Mouse (Mus musculus): ENCODE measurements around the gene Slc39a7.
"Not testable (repeated sequence)": the region's sequence is repeated elsewhere in the genome, so short reads cannot be mapped to it uniquely, and the experiment has no call there.

Slc39a7 gene

DNA sequence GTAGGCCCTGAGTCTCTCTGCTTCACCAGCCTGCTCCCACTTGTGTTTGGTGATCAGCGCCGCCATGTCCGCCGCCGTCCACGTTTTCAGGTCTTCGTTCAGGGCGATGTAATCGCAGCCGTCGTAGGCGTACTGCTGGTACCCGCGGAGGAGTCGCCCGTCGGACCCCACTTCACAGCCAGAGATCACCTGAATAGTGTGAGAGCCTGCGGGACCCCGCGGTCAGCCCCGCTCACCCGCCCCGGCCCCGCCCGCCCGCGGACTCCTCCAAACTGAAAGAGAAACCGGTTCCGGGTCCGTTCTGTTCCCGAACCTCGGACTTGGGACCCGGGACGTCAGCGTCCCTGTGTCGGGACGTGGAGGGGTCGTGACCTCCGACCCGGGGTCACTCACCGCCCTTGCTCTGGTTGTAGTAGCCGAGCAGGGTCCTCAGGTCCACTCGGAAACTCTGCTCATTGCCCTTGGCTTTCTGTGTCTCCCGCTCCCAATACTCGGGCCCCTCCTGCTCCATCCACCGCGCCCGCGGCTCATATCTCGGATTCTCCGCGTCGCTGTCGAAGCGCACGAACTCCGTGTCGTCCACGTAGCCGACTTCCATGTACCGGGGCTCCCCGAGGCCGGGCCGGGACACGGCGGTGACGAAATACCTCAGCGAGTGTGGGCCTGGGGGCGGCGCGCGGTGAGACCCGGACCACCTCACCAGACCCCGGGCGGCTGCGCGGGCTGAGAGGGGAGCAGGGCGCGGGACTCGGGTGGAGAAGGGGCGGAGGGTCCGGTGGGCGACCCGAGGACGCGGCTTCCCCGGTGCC lies 31.9 kb downstream of the Slc39a7 start:
- DNase-seq (ENCODE audit: low read depth, low spot score), result no peak

DNA sequence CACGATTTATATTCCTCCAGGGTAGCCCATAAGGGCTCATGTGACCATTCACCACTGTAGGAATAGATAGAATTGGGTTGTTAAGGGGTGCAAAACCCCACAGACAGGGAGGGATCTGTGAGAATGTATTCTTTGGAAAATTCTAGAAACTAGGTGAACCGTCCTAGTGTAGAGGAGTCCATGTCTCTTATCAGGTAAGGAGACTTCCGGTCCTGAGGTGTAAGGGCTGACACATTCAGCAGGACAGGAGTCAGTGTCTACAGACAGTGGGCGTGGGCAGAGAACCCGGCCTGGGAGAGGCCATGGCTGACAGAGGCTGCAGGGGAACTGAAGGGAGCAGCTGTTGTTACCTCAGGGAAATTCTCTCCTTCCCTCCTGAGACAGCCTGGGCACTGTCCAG lies 32.8 kb downstream of the Slc39a7 start:
- DNase-seq (ENCODE audit: low read depth, low spot score), result not testable (repeated sequence)

DNA sequence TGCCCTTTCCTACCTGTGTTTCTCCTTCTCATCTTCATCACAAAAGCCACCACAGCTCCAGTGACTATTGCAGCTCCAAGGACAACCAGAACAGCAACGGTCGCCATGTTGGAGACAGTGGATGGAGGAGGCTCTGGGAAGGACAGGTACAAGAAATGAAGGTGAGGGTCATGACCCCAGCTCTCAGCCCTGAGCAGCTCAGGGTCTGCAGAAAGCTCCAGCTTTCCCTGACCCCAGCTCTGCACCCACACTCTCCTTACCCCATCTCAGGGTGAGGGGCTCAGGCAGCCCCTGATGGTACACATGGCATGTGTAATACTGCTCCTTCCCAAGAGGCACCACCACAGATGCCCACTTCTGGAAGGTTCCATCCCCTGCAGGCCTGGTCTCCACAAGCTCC lies 34.5 kb downstream of the Slc39a7 start:
- not testable (repeated sequence) for DNase-seq (ENCODE audit: low read depth, low spot score)

DNA sequence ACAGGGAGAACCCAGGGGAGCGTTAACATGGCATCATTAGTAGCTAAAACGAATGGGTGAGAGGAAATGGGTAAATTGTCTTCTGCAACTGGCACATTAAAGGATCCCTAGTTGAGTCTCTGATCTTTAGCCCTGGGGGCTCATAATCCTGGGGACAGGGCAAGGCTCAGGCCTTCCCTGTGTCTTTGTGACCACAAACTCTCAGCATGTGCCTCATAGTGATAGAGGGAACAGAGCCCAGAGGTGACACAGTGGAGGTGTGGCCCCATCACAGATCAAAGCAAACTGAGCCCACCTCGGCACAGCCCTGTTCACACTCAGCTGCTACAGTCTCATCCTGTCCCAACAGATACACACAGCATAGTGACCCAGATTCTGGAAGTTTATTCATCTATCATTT lies 35.8 kb downstream of the Slc39a7 start:
- no peak for DNase-seq (ENCODE audit: low read depth, low spot score)

DNA sequence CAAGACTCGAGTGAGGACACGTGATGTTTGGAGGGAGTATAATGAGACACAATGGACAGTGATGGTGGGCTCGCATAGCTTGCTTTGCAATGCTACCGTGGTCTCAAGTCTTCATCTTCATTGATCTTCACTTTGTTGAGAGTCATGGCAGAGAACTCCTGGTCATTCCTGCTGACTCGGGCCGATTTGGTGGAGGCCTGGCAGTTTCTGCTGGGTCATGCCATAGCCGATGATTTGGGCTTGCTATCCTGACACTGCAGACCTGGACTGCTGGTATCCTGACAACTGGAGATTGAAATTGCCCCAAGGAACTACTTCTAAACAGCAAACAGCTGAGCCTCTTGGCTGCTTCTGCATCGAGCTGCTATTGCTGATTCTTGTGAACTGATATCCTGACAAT lies 36.5 kb downstream of the Slc39a7 start:
- DNase-seq (ENCODE audit: low read depth, low spot score), result no peak

DNA sequence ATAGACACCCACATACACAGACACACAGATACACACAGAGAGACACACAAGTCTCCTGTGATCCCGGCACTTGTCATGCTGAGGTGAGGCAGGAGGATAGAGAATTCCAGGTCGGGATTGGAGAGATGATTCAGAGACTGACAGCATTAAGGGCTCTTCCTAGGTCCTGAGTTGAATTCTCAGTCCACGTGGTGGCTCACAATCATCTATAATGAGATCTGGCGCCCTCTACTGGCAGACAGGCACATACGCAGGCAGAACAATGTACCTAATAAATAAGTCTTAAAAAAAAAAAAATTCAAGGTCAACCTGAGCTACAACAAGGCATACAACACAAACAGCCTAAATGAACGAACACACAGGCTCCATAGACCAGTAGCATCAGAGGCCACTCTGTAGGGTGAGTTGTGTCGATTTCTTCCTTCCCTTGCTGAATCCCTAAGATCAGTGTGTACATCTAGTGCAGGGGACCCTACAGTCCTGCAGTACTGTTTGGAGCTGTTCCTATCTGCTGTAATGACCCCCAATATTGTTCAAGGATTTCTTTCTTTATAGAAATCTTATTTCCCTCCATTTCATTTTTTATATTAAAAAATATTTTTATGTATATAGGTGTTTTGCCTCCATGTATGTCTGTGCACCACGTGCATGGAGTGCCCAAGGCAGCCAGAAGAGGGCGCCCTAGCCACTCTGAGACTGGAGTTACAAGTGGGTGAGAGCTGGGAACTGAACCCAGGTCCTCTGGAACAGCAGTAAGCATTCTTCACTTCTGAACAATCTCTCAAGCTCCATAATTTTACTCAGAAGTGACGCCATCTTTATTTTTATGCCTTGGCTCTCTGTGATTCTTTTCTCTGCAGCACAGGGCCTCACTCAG lies 39.5 kb downstream of the Slc39a7 start:
- DNase-seq (ENCODE audit: low read depth, low spot score), result peak; percentile 93

DNA sequence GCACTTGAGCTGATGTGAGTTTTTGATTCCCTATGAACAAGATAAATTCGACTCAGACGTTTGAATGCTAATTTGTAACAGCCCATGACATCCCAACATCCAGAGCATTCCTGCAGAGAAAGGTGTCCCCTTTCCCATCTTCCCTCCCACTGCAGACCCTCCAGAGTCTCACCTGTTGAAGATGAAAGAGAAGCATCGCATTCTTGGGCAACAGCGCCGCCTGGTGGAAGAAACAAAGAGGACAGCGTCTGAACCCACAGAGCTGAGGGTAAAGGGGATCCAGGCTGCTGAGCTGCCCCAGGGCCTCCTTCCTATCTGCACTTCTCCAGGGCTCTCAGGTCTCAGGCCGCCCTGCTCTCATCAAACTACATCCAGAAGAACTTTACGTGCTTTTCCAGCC lies 49.3 kb downstream of the Slc39a7 start:
- not testable (repeated sequence) for DNase-seq (ENCODE audit: low read depth, low spot score)

DNA sequence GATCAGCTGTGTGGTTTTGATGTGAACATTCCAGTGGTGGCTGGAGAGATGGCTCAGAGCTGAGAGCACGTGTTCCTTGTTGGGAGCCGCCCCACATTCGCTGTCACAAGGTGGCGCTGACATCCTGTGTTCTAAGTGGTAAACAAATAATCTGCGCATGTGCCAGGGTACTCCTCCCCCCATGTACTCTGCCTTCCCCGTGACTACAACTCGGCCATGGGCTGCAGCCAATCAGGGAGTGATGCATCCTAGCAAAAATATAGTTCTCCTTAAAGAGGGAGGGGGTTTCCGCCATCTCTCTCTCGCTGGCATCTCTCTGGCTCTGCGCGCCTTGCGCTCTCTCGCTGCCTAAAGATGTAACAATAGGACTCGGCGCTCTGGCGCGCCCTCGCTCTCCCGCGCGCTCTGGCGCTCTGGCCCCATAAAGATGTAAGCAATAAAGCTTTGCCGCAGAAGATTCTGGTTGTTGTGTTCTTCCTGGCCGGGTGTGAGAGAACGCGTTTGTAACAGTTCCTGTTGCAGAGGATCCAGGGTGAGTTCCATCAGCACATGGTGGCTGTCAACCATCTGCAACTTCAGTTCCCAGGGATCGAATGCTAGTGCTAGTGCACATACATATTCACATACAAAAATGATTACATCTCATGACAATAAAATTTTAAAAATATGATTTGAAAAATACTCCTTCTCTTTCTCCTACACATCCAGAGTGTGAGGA lies 50.1 kb downstream of the Slc39a7 start:
- DNase-seq (ENCODE audit: low read depth, low spot score), result not testable (repeated sequence)

DNA sequence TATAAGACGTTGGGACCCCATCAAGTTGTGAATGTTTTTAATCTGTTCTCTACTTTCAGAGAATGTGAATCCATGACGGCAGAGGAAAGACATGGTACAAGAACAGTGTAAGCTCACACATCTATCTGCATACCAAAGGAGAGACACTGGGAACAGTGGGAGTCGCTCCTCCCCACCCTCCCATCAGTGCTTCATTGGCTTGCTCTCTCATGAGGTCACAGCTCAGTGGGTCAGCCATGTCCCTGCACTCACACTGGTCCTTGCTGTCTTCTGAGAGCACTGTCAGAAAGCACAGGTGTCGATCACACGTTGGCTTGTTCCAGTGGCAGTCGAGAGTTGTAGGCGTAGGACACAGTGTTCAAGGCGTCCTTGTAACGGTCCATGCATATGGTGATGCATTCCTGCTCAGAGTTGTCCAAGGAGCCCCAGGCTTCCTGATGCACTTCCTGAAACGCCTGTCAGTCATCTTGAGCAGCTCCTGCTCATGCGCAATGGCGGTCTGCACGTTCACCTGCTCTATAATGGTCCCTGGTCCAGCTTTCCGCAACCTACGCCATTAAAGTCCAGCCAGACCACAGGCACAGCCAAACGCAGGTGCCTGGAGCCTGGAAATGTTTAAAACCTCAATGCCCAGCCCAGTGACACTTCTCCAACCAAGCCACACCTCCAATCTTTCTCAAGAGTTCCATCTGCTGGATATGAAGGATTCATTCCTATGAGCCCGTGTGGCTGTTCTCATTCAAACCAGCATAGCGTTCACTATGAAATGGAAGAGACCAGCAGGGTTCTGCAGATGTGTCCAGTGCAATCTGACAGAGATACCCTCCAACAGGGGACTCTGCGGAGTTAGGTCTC lies 51.1 kb downstream of the Slc39a7 start:
- DNase-seq (ENCODE audit: low read depth, low spot score), result no peak

DNA sequence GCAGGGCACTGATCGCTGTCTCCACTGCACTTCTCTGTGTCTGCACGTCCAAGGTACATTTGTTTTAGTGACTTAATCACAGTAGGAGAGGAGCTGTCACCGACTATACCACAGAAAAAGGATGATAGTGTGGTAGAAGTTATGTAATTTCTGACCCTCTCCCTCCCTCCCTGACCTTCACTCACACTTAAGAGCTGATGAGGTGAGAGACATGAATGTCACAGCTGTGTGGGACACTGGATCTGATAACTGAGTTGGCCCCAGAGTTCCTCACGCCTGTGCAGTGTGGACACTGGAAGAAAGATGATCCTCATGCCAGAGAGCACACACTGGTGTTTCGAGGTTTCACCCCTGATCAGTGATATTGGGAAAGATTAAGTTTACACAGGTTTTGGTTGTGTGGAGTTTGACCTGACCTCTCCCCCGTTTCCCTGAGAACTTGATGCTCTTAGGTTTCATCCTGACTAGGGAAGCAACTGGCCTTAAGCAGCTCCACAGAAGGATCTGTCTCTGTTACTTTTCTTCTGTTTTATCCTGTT lies 51.9 kb downstream of the Slc39a7 start:
- no peak for DNase-seq (ENCODE audit: low read depth, low spot score)

DNA sequence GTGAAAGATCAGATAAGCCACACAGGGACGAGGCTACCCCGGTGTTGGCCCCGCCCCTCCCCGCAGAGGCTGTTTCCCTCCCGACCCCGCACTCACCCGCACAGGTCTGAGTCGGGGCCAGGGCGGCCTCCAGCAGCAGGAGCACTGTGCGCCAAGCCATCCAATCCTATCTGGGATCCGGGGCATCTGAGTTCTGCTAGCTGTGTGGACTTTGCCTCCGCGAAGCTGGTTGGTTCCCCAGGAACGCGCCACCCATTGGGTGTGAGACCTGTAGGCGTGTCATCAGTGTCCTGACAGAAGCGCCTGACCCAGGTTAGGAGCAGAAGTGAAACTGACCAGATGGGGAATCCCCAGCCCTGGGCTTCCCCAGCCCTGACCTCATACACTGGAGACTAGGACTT lies 52.9 kb downstream of the Slc39a7 start:
- DNase-seq (ENCODE audit: low read depth, low spot score), result no peak

All from 3T3-L1 (cell line).